Mouse (Mus musculus): ENCODE results near the gene Adh5. TPM values are rescaled to one million over a fixed set of nuclear protein-coding genes. Genes with fewer than 3 reads are reported as not detected.

Adh5 gene
- not detected in 2 replicates for polyA plus RNA-seq (2012; ENCODE audit: insufficient read depth, insufficient read length, low replicate concordance, missing spikeins)

DNA sequence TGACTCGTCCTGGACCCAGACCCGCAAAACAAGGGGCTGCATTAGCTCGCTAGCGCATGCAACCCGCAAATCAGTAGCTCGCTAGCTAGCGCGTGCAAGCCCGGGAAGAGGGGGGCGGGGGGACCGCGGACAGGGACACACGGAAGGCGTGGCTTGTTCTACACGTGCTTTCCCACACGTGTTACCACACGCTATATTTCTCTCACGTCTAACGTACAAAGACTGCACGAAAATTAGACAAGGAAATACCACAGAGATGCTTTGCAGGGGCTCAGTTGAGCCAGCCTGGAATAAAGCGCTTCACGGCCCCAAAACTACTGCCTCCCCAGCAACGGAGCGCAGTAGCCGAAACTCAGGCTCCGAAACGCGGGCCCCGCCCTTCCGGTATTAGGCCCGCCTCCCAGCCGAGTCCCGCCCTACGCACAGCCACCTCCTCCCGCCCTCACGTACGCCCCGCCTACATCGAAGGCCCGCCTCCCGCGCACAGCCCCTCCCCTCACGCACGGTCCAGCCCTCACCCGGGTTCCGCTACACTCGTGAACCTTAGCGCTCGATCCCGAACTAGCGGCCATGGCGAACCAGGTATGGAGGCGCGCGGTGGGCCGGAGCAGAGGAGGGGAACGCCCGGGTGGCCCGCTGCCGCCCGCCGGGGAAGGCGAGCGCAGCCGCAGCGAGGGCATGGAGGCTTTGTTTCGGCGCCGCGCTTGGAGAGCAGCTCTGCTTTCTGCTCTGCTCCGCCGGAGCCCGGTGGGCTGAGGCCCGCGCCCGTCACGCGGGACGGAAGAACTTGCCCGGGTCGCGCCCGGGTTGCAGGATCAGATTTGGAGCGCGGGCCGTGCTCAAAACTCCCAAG is at the start of gene Adh5:
Gene Adh5 (plus strand): TSS at position 482 of the 853 bp plus-strand sequence.
- peak within 1 kb of the TSS; percentile 72 for H3K4me3 ChIP-seq (ENCODE audit: insufficient read depth, low read depth, low read length)
- under 1% methylated on average over 86 of the region's 86 CpGs for WGBS
- TF ChIP-seq CTCF (IDR thresholded peaks at IDR 0.05; ENCODE audit: insufficient read depth, low read depth, low read length) (no peak), POLR2A (IDR thresholded peaks at IDR 0.05; ENCODE audit: insufficient read depth, low read depth, low read length) (0 out of 2 replicates have a peak, but pooled peaks have one; percentile 70)

DNA sequence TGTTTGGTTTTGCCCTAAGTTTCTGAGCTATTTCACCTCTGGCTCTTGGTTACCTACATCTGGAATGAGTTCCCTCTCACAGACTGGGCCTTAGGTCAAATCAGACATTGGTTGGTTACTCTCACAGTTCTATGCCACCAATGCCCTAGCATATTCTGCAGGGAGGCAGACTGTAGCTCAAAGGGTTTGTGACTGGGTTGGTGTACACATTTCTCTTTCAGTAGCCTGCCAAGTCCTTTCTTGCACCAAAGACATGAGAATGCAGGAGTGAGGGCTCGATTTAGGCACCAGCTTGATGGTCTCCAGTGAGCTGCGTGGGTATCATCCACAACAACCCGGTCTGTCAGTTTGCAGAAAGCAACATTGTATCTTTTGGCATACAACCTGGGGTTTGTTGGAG is 38.0 kb upstream of the Adh5 start:
- WGBS: 54% methylated on average over 3 of the region's 3 CpGs
- no peak overlapping the region for H3K27ac ChIP-seq (ENCODE audit: insufficient read depth, low read depth, low read length)
- H3K4me1 ChIP-seq (ENCODE audit: control insufficient read depth, insufficient read depth, low read length): no peaks in the 10 kb centered on the region
- H3K4me3 ChIP-seq (ENCODE audit: insufficient read depth, low read depth, low read length): no peak overlapping the region
- TF ChIP-seq CTCF (IDR thresholded peaks at IDR 0.05; ENCODE audit: insufficient read depth, low read depth, low read length): no peak
- no peak for TF ChIP-seq POLR2A (IDR thresholded peaks at IDR 0.05; ENCODE audit: insufficient read depth, low read depth, low read length)

More for the DNA sequence above, at the start of gene Adh5:
- Histone ChIP-seq H3K27ac (ENCODE audit: insufficient read depth, low read depth, low read length) (no peak within 1 kb of the TSS; the same call in 1 of the 2 replicates), H3K4me1 (ENCODE audit: control insufficient read depth, insufficient read depth, low read length) (no peaks in the 10 kb centered on the region)

DNA sequence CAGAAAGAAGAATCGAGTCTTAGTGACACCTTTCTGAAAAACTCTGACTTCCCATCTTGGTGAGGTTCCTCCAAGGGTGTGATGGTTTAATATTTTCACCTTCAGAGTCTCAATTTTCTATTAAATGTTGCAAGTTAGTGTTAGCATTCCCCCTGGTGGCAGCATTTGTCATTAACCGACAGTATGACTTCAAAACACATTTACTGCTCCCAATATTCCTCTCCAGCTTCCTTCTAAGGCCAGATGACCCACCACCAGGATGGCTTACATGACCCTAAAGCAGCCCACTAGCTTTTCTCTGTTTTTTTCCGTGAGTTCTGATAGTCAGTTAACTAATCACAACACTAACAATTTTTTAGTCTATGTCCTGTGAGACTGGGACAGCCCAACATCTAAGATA is 37.6 kb upstream of the Adh5 start:
- H3K4me3 ChIP-seq (ENCODE audit: insufficient read depth, low read depth, low read length): no peak overlapping the region
- TF ChIP-seq POLR2A (IDR thresholded peaks at IDR 0.05; ENCODE audit: insufficient read depth, low read depth, low read length) (no peak), CTCF (IDR thresholded peaks at IDR 0.05; ENCODE audit: insufficient read depth, low read depth, low read length) (no peak)
- H3K27ac ChIP-seq (ENCODE audit: insufficient read depth, low read depth, low read length): no peak overlapping the region
- no peaks in the 10 kb centered on the region for H3K4me1 ChIP-seq (ENCODE audit: control insufficient read depth, insufficient read depth, low read length)
- 54% methylated on average over 3 of the region's 3 CpGs for WGBS

DNA sequence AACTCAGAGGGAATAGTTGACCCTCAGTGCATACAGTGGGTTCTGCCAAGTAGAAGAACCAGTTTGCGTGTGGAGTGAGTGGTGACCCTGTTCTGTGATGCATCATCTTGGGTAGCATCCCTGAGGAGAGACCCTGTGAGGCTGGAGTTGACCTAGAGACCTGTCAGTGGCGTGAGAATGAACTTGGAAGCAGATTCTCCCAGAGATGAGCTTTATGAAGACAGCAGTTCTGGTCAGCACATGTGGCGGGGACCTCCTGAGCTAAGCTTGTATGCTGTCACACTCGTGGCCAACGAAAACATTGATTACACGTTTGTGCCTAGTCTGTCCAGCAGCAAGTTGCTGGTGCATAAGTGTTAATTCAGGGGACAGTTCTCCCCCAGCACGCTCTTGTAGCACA is 37.1 kb upstream of the Adh5 start:
- Histone ChIP-seq H3K27ac (ENCODE audit: insufficient read depth, low read depth, low read length) (no peak overlapping the region), H3K4me1 (ENCODE audit: control insufficient read depth, insufficient read depth, low read length) (no peaks in the 10 kb centered on the region), H3K4me3 (ENCODE audit: insufficient read depth, low read depth, low read length) (no peak overlapping the region)
- TF ChIP-seq POLR2A (IDR thresholded peaks at IDR 0.05; ENCODE audit: insufficient read depth, low read depth, low read length) (no peak), CTCF (IDR thresholded peaks at IDR 0.05; ENCODE audit: insufficient read depth, low read depth, low read length) (no peak)
- WGBS: 85% methylated on average over 7 of the region's 7 CpGs

DNA sequence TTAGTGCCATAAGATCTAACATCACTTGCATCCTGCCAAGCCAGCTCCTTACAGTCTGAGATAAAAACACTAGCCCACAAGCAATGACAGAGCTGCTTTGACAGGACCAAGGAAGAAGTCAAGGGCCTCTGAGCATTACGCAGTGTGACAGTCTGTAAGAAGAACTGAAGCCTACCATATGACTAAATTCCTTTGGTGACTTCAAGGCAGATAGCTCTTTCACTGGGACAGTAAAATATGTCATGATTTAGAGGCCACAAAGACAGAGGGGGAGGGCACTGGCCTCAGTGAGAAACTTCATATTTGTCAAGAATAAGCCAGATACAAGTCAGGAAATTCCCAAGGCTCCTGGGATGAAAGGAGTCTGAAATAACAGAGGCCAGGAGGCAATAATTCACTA is 35.0 kb upstream of the Adh5 start:
- H3K4me1 ChIP-seq (ENCODE audit: control insufficient read depth, insufficient read depth, low read length): no peaks in the 10 kb centered on the region
- no peak overlapping the region for H3K27ac ChIP-seq (ENCODE audit: insufficient read depth, low read depth, low read length)
- TF ChIP-seq CTCF (IDR thresholded peaks at IDR 0.05; ENCODE audit: insufficient read depth, low read depth, low read length) (no peak), POLR2A (IDR thresholded peaks at IDR 0.05; ENCODE audit: insufficient read depth, low read depth, low read length) (no peak)
- WGBS: 100% methylated on average over 1 of the region's 1 CpGs
- no peak overlapping the region for H3K4me3 ChIP-seq (ENCODE audit: insufficient read depth, low read depth, low read length)

DNA sequence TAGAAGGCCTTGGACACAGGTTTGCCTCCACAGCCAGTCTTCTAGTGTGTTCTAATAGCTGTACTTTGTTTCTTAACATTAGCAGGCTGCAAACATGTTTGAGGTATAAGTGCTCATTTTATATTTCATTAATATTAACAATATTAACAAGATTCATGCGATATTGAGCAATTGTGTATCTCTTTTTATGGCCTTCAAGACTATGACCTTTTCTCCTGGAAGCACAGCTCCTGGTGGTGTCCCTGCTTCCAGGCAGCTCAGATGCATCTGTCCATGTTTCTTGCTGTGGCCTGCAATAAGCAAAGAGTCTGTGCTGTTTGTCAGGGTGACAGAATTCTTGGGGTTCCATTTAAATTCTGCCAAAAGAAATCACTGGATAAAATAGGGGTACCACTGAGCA is 33.3 kb upstream of the Adh5 start:
- no peak for TF ChIP-seq POLR2A (IDR thresholded peaks at IDR 0.05; ENCODE audit: insufficient read depth, low read depth, low read length)
- no peak for TF ChIP-seq CTCF (IDR thresholded peaks at IDR 0.05; ENCODE audit: insufficient read depth, low read depth, low read length)

DNA sequence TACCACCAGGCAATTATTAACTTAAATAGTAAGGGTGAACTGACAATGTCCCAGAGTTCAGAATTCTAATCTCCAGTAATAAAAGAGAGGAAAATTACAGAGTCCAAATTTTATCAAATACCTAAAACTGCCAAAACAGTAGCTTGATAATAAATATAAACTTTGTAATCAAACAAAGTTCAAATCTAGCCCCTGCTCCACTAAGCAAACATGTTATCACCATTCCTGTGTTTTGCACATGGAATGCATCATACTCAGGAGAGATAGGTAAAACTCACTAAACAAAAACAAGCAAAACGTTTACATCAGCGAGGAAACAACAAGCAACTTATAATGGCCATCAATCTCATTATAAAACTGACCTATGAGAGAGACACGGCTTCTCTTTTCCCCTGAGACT is 32.7 kb upstream of the Adh5 start:
- no peak for TF ChIP-seq CTCF (IDR thresholded peaks at IDR 0.05; ENCODE audit: insufficient read depth, low read depth, low read length)
- no peak for TF ChIP-seq POLR2A (IDR thresholded peaks at IDR 0.05; ENCODE audit: insufficient read depth, low read depth, low read length)
- no peak overlapping the region for H3K27ac ChIP-seq (ENCODE audit: insufficient read depth, low read depth, low read length)
- WGBS: 64% methylated on average over 3 of the region's 3 CpGs
- no peaks in the 10 kb centered on the region for H3K4me1 ChIP-seq (ENCODE audit: control insufficient read depth, insufficient read depth, low read length)
- H3K4me3 ChIP-seq (ENCODE audit: insufficient read depth, low read depth, low read length): no peak overlapping the region

More for the DNA sequence above, 33.3 kb upstream of the Adh5 start:
- 100% methylated on average over 1 of the region's 1 CpGs for WGBS
- Histone ChIP-seq H3K27ac (ENCODE audit: insufficient read depth, low read depth, low read length) (no peak overlapping the region), H3K4me3 (ENCODE audit: insufficient read depth, low read depth, low read length) (no peak overlapping the region), H3K4me1 (ENCODE audit: control insufficient read depth, insufficient read depth, low read length) (no peaks in the 10 kb centered on the region)

DNA sequence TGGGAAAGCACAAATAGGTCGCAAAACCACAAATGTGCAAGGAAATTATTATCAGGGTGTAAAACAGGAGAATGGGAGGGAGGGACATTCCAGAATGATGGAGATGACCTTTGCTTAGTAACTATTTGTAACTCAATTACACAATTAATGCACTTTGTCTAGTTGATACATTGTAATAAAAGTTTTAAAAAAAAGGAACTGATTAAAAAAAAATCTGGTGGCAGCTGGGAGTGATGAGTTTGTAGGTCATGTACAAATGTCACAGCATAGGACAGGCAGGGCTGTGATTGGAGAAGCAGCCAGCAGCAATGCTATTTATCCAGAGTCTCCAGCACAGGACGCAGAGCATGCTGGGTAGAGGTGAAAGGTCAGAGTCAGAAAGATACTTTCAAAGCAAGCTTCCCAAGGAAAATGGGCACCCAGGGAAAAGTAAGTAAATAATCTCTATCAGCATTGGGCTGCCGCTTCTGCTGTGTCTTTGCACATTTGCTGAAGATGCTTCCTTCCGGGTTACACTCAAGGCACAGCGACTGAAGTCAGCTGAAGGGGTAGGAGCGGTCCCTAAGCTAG is 27.7 kb upstream of the Adh5 start, which contains the start of gene Adh4:
Gene Adh4 (plus strand): TSS at position 346 of the 570 bp plus-strand sequence.
- TF ChIP-seq CTCF (IDR thresholded peaks at IDR 0.05; ENCODE audit: insufficient read depth, low read depth, low read length): no peak
- TF ChIP-seq POLR2A (IDR thresholded peaks at IDR 0.05; ENCODE audit: insufficient read depth, low read depth, low read length): no peak
- Histone ChIP-seq H3K4me1 (ENCODE audit: control insufficient read depth, insufficient read depth, low read length) (no peaks in the 10 kb centered on the region), H3K27ac (ENCODE audit: insufficient read depth, low read depth, low read length) (no peak within 1 kb of the TSS), H3K4me3 (ENCODE audit: insufficient read depth, low read depth, low read length) (no peak within 1 kb of the TSS)
- WGBS: 87% methylated on average over 6 of the region's 6 CpGs

DNA sequence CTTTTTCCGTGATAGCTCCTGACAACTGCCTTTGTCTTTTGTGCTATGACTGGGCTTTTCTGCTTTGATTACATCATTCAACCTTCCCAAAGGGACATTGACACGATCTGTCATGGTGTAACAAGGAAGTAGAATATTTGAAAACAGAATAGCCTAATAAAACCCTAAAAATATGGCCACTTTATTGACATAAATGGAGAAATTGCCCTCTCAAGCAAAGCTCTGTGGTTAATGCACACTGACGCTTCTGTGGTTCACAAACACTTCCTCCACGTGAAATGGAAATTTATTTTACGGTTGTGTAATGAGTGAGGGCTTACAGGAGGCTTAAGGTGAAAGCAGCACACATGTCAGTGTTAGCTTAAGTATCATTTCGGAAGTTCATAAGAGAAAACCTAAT is 23.5 kb upstream of the Adh5 start:
- no peaks in the 10 kb centered on the region for H3K4me1 ChIP-seq (ENCODE audit: control insufficient read depth, insufficient read depth, low read length)
- H3K4me3 ChIP-seq (ENCODE audit: insufficient read depth, low read depth, low read length): no peak overlapping the region
- H3K27ac ChIP-seq (ENCODE audit: insufficient read depth, low read depth, low read length): no peak overlapping the region
- WGBS: 84% methylated on average over 6 of the region's 6 CpGs
- TF ChIP-seq POLR2A (IDR thresholded peaks at IDR 0.05; ENCODE audit: insufficient read depth, low read depth, low read length) (no peak), CTCF (IDR thresholded peaks at IDR 0.05; ENCODE audit: insufficient read depth, low read depth, low read length) (no peak)
